Mouse (Mus musculus) neural tube, embryonic 15.5 days (tissue): ENCODE data around the gene Psmg3. TPM values are rescaled to one million over a fixed set of nuclear protein-coding genes. Genes with fewer than 3 reads are reported as not detected.

Source experiments
- ATAC-seq: fragments of 200-750 bp; cut with Nextera tagmentation; 2 replicates; pipeline ENCODE4 v1.8.0; 2017; ENCODE audit warnings: mild to moderate bottlenecking, moderate TSS enrichment, moderate library complexity; ENCODE audit not compliant: low FRiP score
- H3K27ac ChIP-seq: fragments of 300-500 bp; sonication (generic); replicated peaks from 2 replicates; pipeline ENCODE4 v1.5.1; 2015; ENCODE audit warnings: mild to moderate bottlenecking, inconsistent platforms
- H3K27me3 ChIP-seq: fragments of 300-500 bp; sonication (generic); replicated peaks from 2 replicates; pipeline ENCODE4 v1.6.1; 2015; ENCODE audit warnings: inconsistent platforms
- H3K36me3 ChIP-seq: fragments of 300-500 bp; sonication (generic); 2 replicates; pipeline ENCODE4 v1.6.1; 2015; ENCODE audit warnings: inconsistent platforms
- H3K4me1 ChIP-seq: fragments of 300-500 bp; sonication (generic); 2 replicates; pipeline ENCODE4 v1.6.1; 2015; ENCODE audit warnings: inconsistent platforms
- H3K4me2 ChIP-seq: fragments of 300-500 bp; sonication (generic); 2 replicates; pipeline ENCODE4 v1.6.1; 2015; ENCODE audit warnings: inconsistent platforms, mild to moderate bottlenecking, moderate library complexity
- H3K4me3 ChIP-seq: fragments of 300-500 bp; sonication (generic); replicated peaks from 2 replicates; pipeline ENCODE4 v1.5.1; 2015; ENCODE audit warnings: mild to moderate bottlenecking, inconsistent platforms
- H3K9ac ChIP-seq: fragments of 300-500 bp; sonication (generic); replicated peaks from 2 replicates; pipeline ENCODE4 v1.6.1; 2015; ENCODE audit warnings: mild to moderate bottlenecking, inconsistent platforms
- H3K9me3 ChIP-seq: fragments of 300-500 bp; sonication (generic); replicated peaks from 2 replicates; pipeline ENCODE4 v1.6.1; 2016; ENCODE audit warnings: inconsistent platforms
- WGBS: fragments of 180-500 bp; shearing (Covaris S2); methylation state at CpG from one replicate; pipeline ENCODE4 v1.1.7; 2015; ENCODE audit warnings: mixed read lengths; 5-methylcytosine and 5-hydroxymethylcytosine counted together
- polyA plus RNA-seq: library from polyadenylated mRNA; unstranded; fragments of >200 nt; fragmentation: Nextera tagmentation; extraction: Ambion mirVana; gene quantifications from 2 replicates; pipeline ENCODE4 v1.2.1, GENCODE M21; 2015

The Psmg3 gene
- polyA plus RNA-seq, 1 experiment from 2014 or later: 76.3 TPM

DNA sequence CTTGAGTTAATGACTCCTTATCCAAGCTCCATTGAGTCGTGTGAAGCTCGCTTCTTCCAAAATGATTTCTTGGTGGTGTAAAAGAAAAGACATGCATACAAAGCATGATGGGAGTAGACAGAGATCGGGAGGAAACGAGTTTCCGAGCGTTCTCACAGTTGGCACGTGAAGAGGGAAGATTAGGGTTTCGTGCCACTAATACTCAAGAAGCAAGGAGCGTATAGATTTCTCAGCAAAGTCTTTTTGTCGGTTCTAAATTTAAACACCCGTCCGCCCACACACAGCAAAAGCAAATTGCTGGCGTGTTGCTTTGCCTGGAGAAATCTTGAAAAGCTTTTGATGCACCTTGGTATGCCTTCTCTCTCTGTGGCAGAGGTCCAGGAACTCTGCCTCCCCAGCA, 2.7 kb upstream of the Psmg3 start:
- Histone ChIP-seq H3K9ac (no peak overlapping the region), H3K27me3 (0 out of 2 replicates have a peak, but pooled peaks cover 3% of the 10 kb centered on the region), H3K27ac (no peak overlapping the region), H3K9me3 (no peaks in the 10 kb centered on the region), H3K4me1 (peaks cover 20% of the 10 kb centered on the region), H3K4me2 (no peak overlapping the region), H3K36me3 (no peaks in the 10 kb centered on the region), H3K4me3 (no peak overlapping the region)
- WGBS: 78% methylated on average over 13 of the region's 13 CpGs
- ATAC-seq: no peak

DNA sequence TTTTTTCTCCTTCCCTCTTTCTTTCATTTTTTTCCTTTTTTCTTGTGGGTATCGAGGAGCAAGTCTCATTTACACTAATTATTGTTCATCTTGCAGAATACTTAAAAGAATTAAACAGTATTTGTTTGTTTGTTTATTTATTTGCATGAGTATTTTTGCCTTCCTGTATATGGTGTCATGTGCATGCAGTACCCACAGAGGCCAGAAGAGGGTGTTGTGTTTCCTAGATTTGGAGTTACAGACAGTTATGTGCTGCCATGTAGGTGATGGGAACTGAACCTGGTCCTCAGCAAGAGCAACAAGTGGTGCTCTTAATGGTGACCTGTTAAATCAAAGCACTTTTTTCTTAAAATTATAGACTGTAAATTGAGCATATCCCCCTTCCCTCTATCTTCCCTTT, 908 bp upstream of the Psmg3 start:
- Histone ChIP-seq H3K27ac (no peak overlapping the region), H3K36me3 (peaks cover 13% of the 10 kb centered on the region), H3K9ac (no peak overlapping the region), H3K4me3 (no peak overlapping the region), H3K9me3 (no peaks in the 10 kb centered on the region), H3K4me2 (no peak overlapping the region), H3K27me3 (no peaks in the 10 kb centered on the region), H3K4me1 (peaks cover 21% of the 10 kb centered on the region)
- ATAC-seq: no peak
- WGBS: 97% methylated on average over 1 of the region's 1 CpGs

DNA sequence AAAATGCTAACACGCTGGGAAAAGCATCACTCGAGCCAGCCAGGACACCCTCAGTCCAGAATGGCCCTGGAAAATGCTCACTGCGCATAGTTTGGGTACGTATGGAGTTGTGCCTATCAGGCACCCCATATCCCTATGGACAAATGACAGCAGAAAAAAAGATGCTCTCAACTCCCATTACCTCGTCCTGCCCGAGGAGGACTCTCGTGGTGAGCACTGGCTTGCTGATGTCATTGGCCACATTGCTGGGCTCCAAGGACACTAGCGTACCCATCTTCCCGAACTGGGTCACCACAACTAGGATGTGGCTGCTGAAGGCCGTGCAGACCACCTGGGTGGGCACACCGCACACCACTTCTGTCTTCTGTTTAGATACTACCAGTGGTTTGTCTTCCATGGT, 738 bp downstream of the Psmg3 start:
- WGBS: 38% methylated on average over 11 of the region's 11 CpGs
- H3K4me2 ChIP-seq: peak overlapping the region; percentile 95
- no peak for ATAC-seq
- no peak overlapping the region for H3K27ac ChIP-seq
- H3K4me3 ChIP-seq: peak overlapping the region; percentile 71
- H3K9me3 ChIP-seq: no peaks in the 10 kb centered on the region
- H3K27me3 ChIP-seq: no peaks in the 10 kb centered on the region
- H3K4me1 ChIP-seq: peaks cover 26% of the 10 kb centered on the region
- H3K36me3 ChIP-seq: peaks cover 27% of the 10 kb centered on the region
- H3K9ac ChIP-seq: peak overlapping the region; percentile 85

DNA sequence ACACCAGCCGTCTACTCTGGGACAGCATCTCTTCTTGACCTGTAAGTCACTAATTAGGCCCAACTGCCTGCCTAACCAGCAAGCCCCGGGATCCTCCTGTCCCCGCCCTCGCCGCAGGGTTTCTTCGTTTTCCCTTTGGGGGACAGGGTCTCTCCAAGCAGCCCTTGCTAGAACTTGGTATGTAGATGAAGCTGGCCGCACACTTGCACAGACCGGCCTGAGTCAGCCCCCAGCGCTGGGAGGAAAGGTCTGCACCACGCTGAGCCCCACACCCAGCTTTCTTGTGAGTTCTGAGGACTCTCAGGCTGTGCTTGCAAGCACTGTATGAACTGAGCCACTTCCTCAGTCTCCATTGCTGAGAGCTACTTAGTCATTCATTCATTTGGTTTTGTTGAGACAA, 2.2 kb downstream of the Psmg3 start:
- WGBS: 95% methylated on average over 10 of the region's 10 CpGs
- no peaks in the 10 kb centered on the region for H3K27me3 ChIP-seq
- no peaks in the 10 kb centered on the region for H3K9me3 ChIP-seq
- no peak overlapping the region for H3K4me2 ChIP-seq
- ATAC-seq: no peak
- peaks cover 27% of the 10 kb centered on the region for H3K36me3 ChIP-seq
- H3K9ac ChIP-seq: no peak overlapping the region
- H3K4me3 ChIP-seq: no peak overlapping the region
- no peak overlapping the region for H3K27ac ChIP-seq
- H3K4me1 ChIP-seq: peaks cover 26% of the 10 kb centered on the region

DNA sequence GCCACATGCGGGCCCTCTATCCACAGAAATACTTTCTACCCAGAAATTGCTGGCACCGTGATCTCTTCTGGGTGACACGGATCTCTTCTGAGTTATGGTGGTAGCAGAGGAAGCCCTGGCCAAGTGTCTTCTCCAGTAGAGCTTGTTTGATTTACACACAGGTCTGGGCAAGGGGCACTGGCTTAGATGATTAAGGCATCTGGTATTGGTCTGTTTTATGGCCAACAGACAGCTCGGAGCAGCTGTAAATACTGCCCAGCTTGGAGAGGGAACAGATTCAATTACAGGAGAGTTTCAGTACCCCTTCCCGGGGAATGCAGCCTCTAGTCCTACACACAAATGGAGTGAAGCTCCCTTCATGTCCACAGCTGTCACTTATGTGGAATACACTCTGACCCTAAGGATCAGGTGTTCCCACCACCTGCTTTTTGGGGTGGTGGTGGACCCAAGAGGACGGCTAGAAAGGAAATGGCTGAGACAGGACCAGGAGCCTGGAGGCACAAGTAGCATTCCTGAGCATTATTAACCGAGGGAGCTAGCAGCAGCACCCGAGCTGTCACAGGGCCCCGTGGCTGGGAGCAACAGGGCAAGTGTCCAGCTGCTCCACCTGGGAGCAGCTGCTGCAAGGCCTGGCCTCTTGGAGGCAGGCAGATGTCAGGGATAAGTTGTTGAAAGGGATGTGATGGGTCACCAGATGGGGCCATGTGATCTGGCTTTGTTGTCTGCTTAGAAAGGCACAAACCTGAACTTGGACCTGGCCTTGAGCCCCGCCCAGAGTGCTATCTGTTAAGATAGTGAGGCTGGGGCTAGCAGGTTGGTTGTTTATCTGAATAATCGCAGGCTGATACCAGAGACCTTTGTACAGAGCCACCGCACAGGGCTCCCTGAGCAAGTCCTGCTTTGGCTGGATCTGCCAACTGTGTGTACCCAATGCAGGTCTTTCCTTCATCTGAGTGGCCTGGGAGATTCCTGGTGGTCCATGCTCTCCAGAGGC, 4.9 kb downstream of the Psmg3 start:
- H3K9me3 ChIP-seq: no peaks in the 10 kb centered on the region
- H3K4me1 ChIP-seq: peaks cover 22% of the 10 kb centered on the region
- H3K27ac ChIP-seq: no peak overlapping the region
- H3K27me3 ChIP-seq: no peaks in the 10 kb centered on the region
- peaks cover 27% of the 10 kb centered on the region for H3K36me3 ChIP-seq
- no peak for ATAC-seq
- whole genome bisulfite sequencing: 67% methylated on average over 12 of the region's 12 CpGs
- no peak overlapping the region for H3K4me2 ChIP-seq
- H3K9ac ChIP-seq: no peak overlapping the region
- H3K4me3 ChIP-seq: no peak overlapping the region

DNA sequence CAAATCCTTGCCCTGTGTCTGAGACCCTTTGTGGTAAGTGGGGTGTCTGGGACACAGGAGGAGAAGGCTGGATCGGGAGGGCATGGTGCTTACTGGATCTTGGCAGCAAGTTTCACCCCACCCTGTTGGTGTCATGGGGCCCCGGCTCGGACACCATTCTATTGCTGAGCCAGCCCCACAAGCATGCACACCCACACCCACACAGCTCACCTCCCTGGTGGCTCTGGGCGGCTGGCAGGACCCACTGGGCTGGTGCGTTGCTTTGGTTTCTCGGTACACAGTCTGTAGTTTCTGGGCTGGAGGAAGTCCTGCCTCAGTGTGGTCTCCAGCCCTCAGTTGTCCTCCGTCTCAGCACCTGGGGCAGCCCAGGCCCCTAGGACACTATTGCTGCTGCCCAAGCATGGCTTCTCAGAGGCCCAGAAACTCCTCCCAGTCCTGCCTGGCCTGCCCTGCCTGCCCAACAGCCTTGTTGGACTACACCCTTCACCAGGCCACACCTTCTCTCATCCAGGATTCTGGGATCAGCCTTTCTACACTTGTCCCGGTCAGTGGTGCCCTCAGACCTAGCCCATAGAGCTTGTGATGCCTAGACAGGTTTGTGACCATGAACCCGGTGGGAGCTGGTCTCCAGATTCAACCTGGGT, 7.0 kb downstream of the Psmg3 start, which contains the start of gene Tmem184a:
Gene Tmem184a, minus strand, starts transcription at position 380 of the 644 bp plus-strand sequence.
- 89% methylated on average over 9 of the region's 9 CpGs for WGBS
- ATAC-seq: no peak

DNA sequence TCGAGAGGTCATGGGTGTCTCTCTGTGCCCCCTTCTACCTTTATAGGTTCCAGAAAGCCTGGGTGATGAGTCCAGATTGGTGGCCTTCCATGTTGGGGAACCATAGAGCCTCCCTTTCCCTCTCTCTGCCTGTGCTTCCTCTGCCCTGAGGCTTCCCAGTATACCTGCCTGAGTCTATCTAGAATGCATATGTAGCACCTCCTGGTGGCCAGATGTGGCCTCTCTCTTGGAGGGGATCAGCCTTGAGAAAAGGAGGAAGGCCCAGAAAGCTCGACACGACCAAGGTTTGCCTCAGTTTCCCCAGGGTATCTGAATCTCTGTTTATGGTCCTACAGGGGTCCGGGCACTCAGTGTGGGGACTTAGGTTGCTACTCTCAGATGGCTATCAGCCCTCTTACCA, 7.9 kb downstream of the Psmg3 start:
- no peak for ATAC-seq
- Histone ChIP-seq H3K4me1 (peaks cover 5% of the 10 kb centered on the region; the same call in 1 of the 2 replicates), H3K4me3 (no peak overlapping the region), H3K27me3 (peaks cover 23% of the 10 kb centered on the region), H3K4me2 (no peak overlapping the region), H3K36me3 (peaks cover 24% of the 10 kb centered on the region), H3K9ac (no peak overlapping the region), H3K9me3 (no peaks in the 10 kb centered on the region), H3K27ac (no peak overlapping the region)
- WGBS: 60% methylated on average over 4 of the region's 4 CpGs

More for the DNA sequence above, 7.0 kb downstream of the Psmg3 start, which contains the start of gene Tmem184a:
- H3K9ac ChIP-seq: no peak within 1 kb of the TSS
- peaks cover 14% of the 10 kb centered on the region for H3K27me3 ChIP-seq
- H3K27ac ChIP-seq: no peak within 1 kb of the TSS
- H3K4me1 ChIP-seq: peaks cover 8% of the 10 kb centered on the region
- peaks cover 27% of the 10 kb centered on the region for H3K36me3 ChIP-seq
- no peak within 1 kb of the TSS for H3K4me3 ChIP-seq
- no peak within 1 kb of the TSS for H3K4me2 ChIP-seq
- H3K9me3 ChIP-seq: no peaks in the 10 kb centered on the region

DNA sequence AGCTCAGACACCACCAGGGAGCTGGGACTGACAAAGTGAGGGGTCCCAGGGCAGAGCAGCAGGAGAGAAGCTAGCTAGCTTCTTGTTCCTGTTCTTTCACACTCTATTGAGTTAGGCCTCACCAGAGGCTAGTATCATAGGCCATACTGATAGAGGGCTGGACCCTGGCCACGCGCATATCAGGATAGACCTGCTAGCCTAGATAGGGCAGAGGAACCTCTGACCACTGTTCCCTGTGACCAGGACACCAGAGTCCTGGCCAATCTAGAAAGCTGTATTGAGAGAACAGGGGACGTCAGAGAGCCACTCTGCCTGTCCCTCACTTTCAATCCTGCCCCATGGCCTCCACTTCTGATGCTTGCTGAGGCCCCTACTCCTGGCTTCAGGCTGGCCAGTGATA, 8.6 kb downstream of the Psmg3 start:
- H3K4me1 ChIP-seq: peaks cover 5% of the 10 kb centered on the region; the same call in 1 of the 2 replicates
- H3K27ac ChIP-seq: no peak overlapping the region
- no peak overlapping the region for H3K9ac ChIP-seq
- no peaks in the 10 kb centered on the region for H3K9me3 ChIP-seq
- H3K27me3 ChIP-seq: peaks cover 28% of the 10 kb centered on the region
- H3K4me2 ChIP-seq: no peak overlapping the region
- no peak overlapping the region for H3K4me3 ChIP-seq
- ATAC-seq: no peak
- peaks cover 17% of the 10 kb centered on the region for H3K36me3 ChIP-seq
- WGBS: 89% methylated on average over 3 of the region's 3 CpGs

DNA sequence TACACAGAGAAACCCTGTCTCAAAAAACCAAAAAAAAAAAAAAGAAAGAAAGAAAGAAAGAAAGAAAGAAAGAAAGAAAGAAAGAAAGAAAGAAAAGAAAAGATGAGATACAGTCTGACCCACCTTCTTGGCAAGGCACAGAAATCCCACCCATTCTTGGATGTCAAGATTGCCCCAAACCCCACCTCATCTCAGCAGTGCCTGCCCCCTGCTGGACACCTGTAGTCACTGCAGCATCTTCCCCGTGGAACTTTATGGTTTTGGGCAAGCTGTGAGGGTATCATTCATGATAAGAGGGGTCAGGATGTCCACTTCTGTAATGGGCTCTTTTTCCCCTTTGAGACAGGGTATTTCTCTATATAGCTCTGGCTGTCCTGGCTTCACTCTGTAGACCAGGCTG, 9.4 kb downstream of the Psmg3 start:
- Histone ChIP-seq H3K9me3 (no peaks in the 10 kb centered on the region), H3K4me2 (no peak overlapping the region), H3K36me3 (peaks cover 10% of the 10 kb centered on the region), H3K27me3 (peaks cover 35% of the 10 kb centered on the region), H3K4me3 (no peak overlapping the region), H3K27ac (no peak overlapping the region), H3K4me1 (peaks cover 5% of the 10 kb centered on the region; the same call in 1 of the 2 replicates), H3K9ac (no peak overlapping the region)
- no peak for ATAC-seq
- 10% methylated on average over 1 of the region's 1 CpGs for WGBS

DNA sequence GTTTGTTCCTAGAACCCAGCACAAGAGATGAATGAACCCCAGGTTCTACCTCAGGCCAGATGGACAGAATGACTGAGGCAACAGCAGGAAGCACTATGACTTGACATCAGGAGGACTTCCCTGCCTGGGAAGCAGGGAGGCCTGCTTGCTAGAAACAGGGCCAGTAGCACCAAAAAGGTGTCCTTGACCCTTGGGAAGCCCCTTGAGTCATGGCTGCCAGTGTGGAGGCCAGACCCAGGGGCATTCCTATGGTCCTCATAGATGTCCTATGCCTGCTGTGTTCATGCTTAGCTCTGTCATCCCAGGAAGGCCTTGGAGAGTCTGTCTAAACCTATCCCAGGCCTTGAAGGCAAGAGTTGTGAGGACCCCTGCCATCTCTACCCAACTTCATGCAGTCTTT, 10.2 kb downstream of the Psmg3 start:
- no peak overlapping the region for H3K4me2 ChIP-seq
- no peak for ATAC-seq
- H3K9ac ChIP-seq: no peak overlapping the region
- no peak overlapping the region for H3K27ac ChIP-seq
- H3K4me3 ChIP-seq: no peak overlapping the region
- peaks cover 35% of the 10 kb centered on the region for H3K27me3 ChIP-seq
- peaks cover 2% of the 10 kb centered on the region; the same call in 1 of the 2 replicates for H3K36me3 ChIP-seq
- H3K9me3 ChIP-seq: no peaks in the 10 kb centered on the region
- no peaks in the 10 kb centered on the region for H3K4me1 ChIP-seq

DNA sequence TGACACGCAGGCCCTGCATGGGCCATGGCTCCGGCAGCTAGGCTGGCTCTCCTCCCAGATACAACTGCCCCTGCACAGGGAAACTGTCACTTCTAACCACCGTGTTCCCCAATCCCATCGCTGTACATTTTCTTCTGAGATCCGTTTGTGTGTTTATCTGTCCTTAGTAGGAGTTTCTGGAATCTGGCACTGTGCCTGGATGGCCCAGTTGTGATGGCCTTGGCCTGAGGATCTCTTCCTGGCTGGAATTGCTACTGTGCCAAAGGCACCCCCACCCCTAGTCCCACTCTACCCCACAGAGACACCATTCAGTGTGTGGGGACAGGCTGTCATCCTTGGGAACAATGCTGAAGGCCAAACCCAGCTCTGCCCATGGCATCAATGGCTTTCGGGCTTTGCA, 10.7 kb downstream of the Psmg3 start:
- Histone ChIP-seq H3K4me2 (no peak overlapping the region), H3K9me3 (no peaks in the 10 kb centered on the region), H3K27me3 (peaks cover 35% of the 10 kb centered on the region), H3K4me3 (no peak overlapping the region), H3K36me3 (no peaks in the 10 kb centered on the region), H3K4me1 (no peaks in the 10 kb centered on the region), H3K27ac (no peak overlapping the region), H3K9ac (no peak overlapping the region)
- ATAC-seq: no peak
- 79% methylated on average over 6 of the region's 6 CpGs for WGBS

DNA sequence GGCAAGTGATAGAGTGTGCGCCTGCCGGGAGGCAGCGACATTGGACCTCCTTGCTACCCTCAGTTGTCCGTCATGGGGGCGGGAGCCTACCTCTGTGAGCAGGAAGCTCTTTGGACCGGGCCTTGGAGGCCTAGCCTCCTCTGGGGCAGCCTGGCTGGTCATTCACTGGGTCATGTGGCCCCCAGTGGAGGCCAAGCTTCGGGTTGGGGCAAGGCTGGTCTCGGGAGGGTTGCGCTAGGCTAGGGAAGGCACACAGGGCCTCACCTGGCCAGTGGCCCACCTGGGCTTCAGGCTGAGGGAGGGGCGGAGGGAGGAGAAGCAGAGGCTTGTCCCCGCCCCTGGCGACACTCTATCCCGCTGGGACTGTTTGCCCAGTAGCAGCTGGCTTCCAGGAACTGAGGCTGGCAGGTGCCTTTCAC, 12.7 kb downstream of the Psmg3 start:
- no peaks in the 10 kb centered on the region for H3K36me3 ChIP-seq
- H3K9ac ChIP-seq: no peak overlapping the region
- H3K4me1 ChIP-seq: no peaks in the 10 kb centered on the region
- no peak overlapping the region for H3K4me2 ChIP-seq
- ATAC-seq: no peak
- no peak overlapping the region for H3K4me3 ChIP-seq
- no peak overlapping the region for H3K27ac ChIP-seq
- H3K9me3 ChIP-seq: no peaks in the 10 kb centered on the region
- WGBS: 15% methylated on average over 13 of the region's 13 CpGs
- peaks cover 35% of the 10 kb centered on the region for H3K27me3 ChIP-seq
